Mouse (Mus musculus): ENCODE data around the gene Lpxn.

GRCm38 (mm10) chr19:12762212-12763130 lies 33.5 kb upstream of the Lpxn start:
- TF ChIP-seq CTCF (IDR thresholded peaks at IDR 0.05; ENCODE audit: low read depth, low read length) (no peak), EP300 (IDR thresholded peaks at IDR 0.05; ENCODE audit: insufficient read depth, low read depth, low read length) (no peak), POLR2A (IDR thresholded peaks at IDR 0.05; ENCODE audit: insufficient read depth, low read length) (no peak)
